In genomic region chr5:17956468-17956867, GRCm38 (mm10) we compare ENCODE assay signal across 39 mouse cellular contexts. TPM values are rescaled to one million over a fixed set of nuclear protein-coding genes. Genes with fewer than 3 reads are reported as not detected.
A peak's percentile ranks its signal among the peaks of the same experiment; 100 is the strongest.
DNase-seq lines count a peak whose midpoint lies in the region; ATAC-seq and TF ChIP-seq lines count a peak whose summit lies in the region.
"Had no signal": no experiment of that assay in that cellular context is flagged by ENCODE, and none has a peak within 500 bp of the region (broad histone marks: within the 10 kb centered on the region; RNA-seq: fewer than 3 reads in every experiment).

No protein-coding gene starts in this region.

- H3K36me3 ChIP-seq in heart, embryonic 12.5 days = no peaks in the 10 kb centered on the region
- no peaks in the 10 kb centered on the region for H3K36me3 ChIP-seq in heart, postnatal 0 days (replicated peaks; ENCODE audit: control insufficient read depth, insufficient read depth, low read length)
- H3K36me3 ChIP-seq: hindbrain, embryonic 13.5 days; limb, embryonic 10.5 days; limb, embryonic 15.5 days; liver, embryonic 13.5 days; midbrain, embryonic 13.5 days; neural tube, embryonic 15.5 days; stomach, embryonic 15.5 days had no signal

- no peak for ATAC-seq in heart, embryonic 12.5 days (ENCODE audit: insufficient number of reproducible peaks, low FRiP score)
- ATAC-seq in heart, postnatal 0 days (ENCODE audit: insufficient read depth, low read depth) = peak; percentile 60; the same call in 1 of the 2 replicates
- ATAC-seq: forebrain, postnatal 0 days; intestine, postnatal 0 days; lung, postnatal 0 days; midbrain, embryonic 13.5 days had no signal

- H3K27ac ChIP-seq in gastrocnemius, adult 2 months = peak overlapping the region; percentile 86
- 0 out of 2 replicates have a peak overlapping the region, but pooled peaks have one; percentile 33 for H3K27ac ChIP-seq in heart, embryonic 12.5 days (ENCODE audit: poor library complexity, severe bottlenecking)
- H3K27ac ChIP-seq in heart, postnatal 0 days (ENCODE audit: low read depth) = peak overlapping the region; percentile 30; the same call in 1 of the 2 replicates
- H3K27ac ChIP-seq: hindbrain, embryonic 13.5 days; limb, embryonic 10.5 days; limb, embryonic 15.5 days; liver, embryonic 13.5 days; macrophage; midbrain, embryonic 13.5 days; neural tube, embryonic 15.5 days; stomach, embryonic 15.5 days had no signal

- no peaks in the 10 kb centered on the region for H3K4me1 ChIP-seq in heart, embryonic 12.5 days (replicated peaks)
- no peaks in the 10 kb centered on the region for H3K4me1 ChIP-seq in heart, postnatal 0 days (ENCODE audit: control insufficient read depth, insufficient read depth)
- H3K4me1 ChIP-seq: hindbrain, embryonic 13.5 days; limb, embryonic 10.5 days; limb, embryonic 15.5 days; liver, embryonic 13.5 days; midbrain, embryonic 13.5 days; neural tube, embryonic 15.5 days; stomach, embryonic 15.5 days had no signal

- H3K9me3 ChIP-seq in heart, embryonic 12.5 days (replicated peaks) = no peaks in the 10 kb centered on the region
- no peaks in the 10 kb centered on the region for H3K9me3 ChIP-seq in heart, postnatal 0 days (replicated peaks; ENCODE audit: control insufficient read depth, low read length)
- H3K9me3 ChIP-seq: hindbrain, embryonic 13.5 days; limb, embryonic 10.5 days; limb, embryonic 15.5 days; liver, embryonic 13.5 days; midbrain, embryonic 13.5 days; neural tube, embryonic 15.5 days; stomach, embryonic 15.5 days had no signal

- no peak for TF ChIP-seq EP300 in heart, postnatal 0 days (IDR thresholded peaks at IDR 0.05; ENCODE audit: low read depth)

- no peaks in the 10 kb centered on the region for H3K27me3 ChIP-seq in heart, embryonic 12.5 days (replicated peaks)
- H3K27me3 ChIP-seq in heart, postnatal 0 days (ENCODE audit: control insufficient read depth, insufficient read depth, low read length) = no peaks in the 10 kb centered on the region
- H3K27me3 ChIP-seq: hindbrain, embryonic 13.5 days; limb, embryonic 15.5 days; liver, embryonic 13.5 days; midbrain, embryonic 13.5 days; neural tube, embryonic 15.5 days; stomach, embryonic 15.5 days had no signal

- DNase-seq in gastrocnemius, adult 2 months = no peak
- DNase-seq in gastrocnemius, postnatal 4 days (ENCODE audit: low spot score in 2 of 2) = no peak
- no peak for DNase-seq in heart, postnatal 36 days
- DNase-seq in A20 (ENCODE audit: low read depth, low spot score) = peak; percentile 41
- DNase-seq in heart, postnatal 0 days (ENCODE audit: low spot score) = peak; percentile 67
- DNase-seq in thymus, adult 18-20 months = no peak
- no peak for DNase-seq in adrenal gland, adult 8-10 months
- DNase-seq: adrenal gland, postnatal 36 days; cerebellum, adult 18-20 months; cerebellum, postnatal 14 days; forebrain, postnatal 0 days; gastrocnemius, postnatal 25 days; kidney, postnatal 10 days; layer of hippocampus, adult 9-11 months; liver, embryonic 13.5 days; lung, adult 18-20 months; retina, postnatal 1 day; right cerebral cortex, postnatal 14 days; thymus, postnatal 14 days had no signal

- WGBS in heart, embryonic 12.5 days = 22% methylated on average over 1 of the region's 1 CpGs
- WGBS in heart, postnatal 0 days = 26% methylated on average over 1 of the region's 1 CpGs

- no peak for TF ChIP-seq CTCF in gastrocnemius, adult 2 months (IDR thresholded peaks at IDR 0.05)
- TF ChIP-seq CTCF in heart, postnatal 0 days (IDR thresholded peaks at IDR 0.05; ENCODE audit: low read depth) = no peak

- intact Hi-C loops in gastrocnemius, adult 2 months (cut with DNase I) = no loop called here
- intact Hi-C loops in heart, postnatal 36 days (cut with DNase I) = no loop called here

- H3K4me3 ChIP-seq in gastrocnemius, adult 2 months = no peak overlapping the region
- H3K4me3 ChIP-seq in heart, embryonic 12.5 days = no peak overlapping the region
- H3K4me3 ChIP-seq in heart, postnatal 0 days (ENCODE audit: low read depth, low read length) = no peak overlapping the region
- H3K4me3 ChIP-seq: erythroblast, embryonic 14.5 days; hindbrain, embryonic 13.5 days; limb, embryonic 10.5 days; limb, embryonic 15.5 days; liver, embryonic 13.5 days; midbrain, embryonic 13.5 days; neural tube, embryonic 15.5 days; stomach, embryonic 15.5 days had no signal

- no peak overlapping the region for H3K9ac ChIP-seq in heart, embryonic 12.5 days
- no peak overlapping the region for H3K9ac ChIP-seq in heart, postnatal 0 days (replicated peaks; ENCODE audit: low read depth, low read length)
- H3K9ac ChIP-seq: forebrain, postnatal 0 days; hindbrain, embryonic 13.5 days; limb, embryonic 15.5 days; liver, embryonic 13.5 days; midbrain, embryonic 13.5 days; neural tube, embryonic 15.5 days; stomach, embryonic 15.5 days had no signal

- H3K4me2 ChIP-seq in heart, embryonic 12.5 days = no peak overlapping the region
- no peak overlapping the region for H3K4me2 ChIP-seq in heart, postnatal 0 days (ENCODE audit: low read depth, low read length)
- H3K4me2 ChIP-seq: hindbrain, embryonic 13.5 days; limb, embryonic 15.5 days; liver, embryonic 13.5 days; midbrain, embryonic 13.5 days; neural tube, embryonic 15.5 days; stomach, embryonic 15.5 days had no signal

RNA-seq across cellular contexts. Expression of gene Gnat3, which starts 5.9 kb away (rescaled TPM):
- under 1 TPM in 1 of 2 experiments, not detected in 1; 0.17 TPM for total RNA-seq in gastrocnemius, adult 2 months (2021)
- total RNA-seq in gastrocnemius, postnatal 4 days (2021) = under 1 TPM in 1 of 2 experiments, not detected in 1; 0.20 TPM
- not detected in 2 replicates for polyA plus RNA-seq in heart, embryonic 12.5 days (2016; fragmentation: Nextera tagmentation; extraction: Ambion mirVana)
- under 1 TPM; 0.58 to 0.95 TPM for total RNA-seq in heart, postnatal 36 days (2021)
- total RNA-seq in heart, postnatal 0 days (2014; rRNA removed; ENCODE audit: low replicate concordance) = 0.12 TPM in 1 of 2 replicates, not detected in the other
- polyA plus RNA-seq in heart, postnatal 0 days (2015; fragmentation: Nextera tagmentation; extraction: Ambion mirVana) = 0.11 TPM in 1 of 2 replicates, not detected in the other
- not detected for total RNA-seq in adrenal gland, adult 8-10 months (2022)
- total RNA-seq: adrenal gland, adult 18-20 months; forebrain, postnatal 0 days; left cerebral cortex, postnatal 10 days; megakaryocyte-erythroid progenitor cell, adult 5-6 weeks; monocyte, adult 5-6 weeks had no signal
- polyA plus RNA-seq: brain, embryonic 14.5 days; cortical plate, adult 2 months; embryonic facial prominence, embryonic 14.5 days; erythroblast, embryonic 14.5 days; forebrain, embryonic 11.5 days; forebrain, postnatal 0 days; hindbrain, embryonic 13.5 days; intestine, postnatal 0 days; limb, embryonic 10.5 days; limb, embryonic 15.5 days; liver, embryonic 13.5 days; midbrain, embryonic 13.5 days; neural tube, embryonic 15.5 days; stomach, embryonic 15.5 days; urinary bladder, adult 2 months had no signal

Comparison
In these comparisons a context has a peak if more than half of its experiments do, and no peak if none do; other contexts are left out.
1. DNase-seq: peak in A20 (single experiment) and heart, postnatal 0 days (single experiment); none in gastrocnemius, adult 2 months (single experiment), gastrocnemius, postnatal 4 days (0 of 2), heart, postnatal 36 days (0 of 2), thymus, adult 18-20 months (0 of 2) and adrenal gland, adult 8-10 months (single experiment).
2. H3K27ac ChIP-seq: peak in every context shown above with its lines; median percentile 86 in gastrocnemius, adult 2 months; 33 in heart, embryonic 12.5 days; 30 in heart, postnatal 0 days.